Mouse (Mus musculus) R1 (cell line): ENCODE data around the gene Fam19a5.

Source experiments
- DNase-seq: peaks from one replicate; pipeline ENCODE4 v3.0.0-alpha.2; 2018; ENCODE audit warnings: low read depth, low spot score

The Fam19a5 gene

GRCm38 (mm10) chr15:87543599-87544338 lies at the start of gene Fam19a5:
Fam19a5 (plus strand) TSS chr15:87544299.
- peak; percentile 9 for DNase-seq

- DNase-seq = no peak
Observed at GRCm38 (mm10) chr15:87501737-87502136, 42.4 kb upstream of the Fam19a5 start.

GRCm38 (mm10) chr15:87507349-87507748 lies 36.8 kb upstream of the Fam19a5 start:
- no peak for DNase-seq

GRCm38 (mm10) chr15:87510886-87511285 lies 33.2 kb upstream of the Fam19a5 start:
- DNase-seq = no peak

GRCm38 (mm10) chr15:87518161-87518560 lies 25.9 kb upstream of the Fam19a5 start:
- DNase-seq = no peak

- DNase-seq = no peak
Observed at GRCm38 (mm10) chr15:87529271-87529670, 14.8 kb upstream of the Fam19a5 start.

- DNase-seq = no peak
Observed at GRCm38 (mm10) chr15:87541656-87542055, 2.4 kb upstream of the Fam19a5 start.

GRCm38 (mm10) chr15:87544401-87545129 lies 466 bp downstream of the Fam19a5 start:
- peak; percentile 54 for DNase-seq

- no peak for DNase-seq
Observed at GRCm38 (mm10) chr15:87545130-87545642, 1.1 kb downstream of the Fam19a5 start.

- DNase-seq = no peak
Observed at GRCm38 (mm10) chr15:87545731-87546360, 1.7 kb downstream of the Fam19a5 start.

- peak; percentile 67 for DNase-seq
Observed at GRCm38 (mm10) chr15:87547022-87547421, 2.9 kb downstream of the Fam19a5 start.

GRCm38 (mm10) chr15:87549724-87550123 lies 5.6 kb downstream of the Fam19a5 start:
- no peak for DNase-seq

- DNase-seq = no peak
Observed at GRCm38 (mm10) chr15:87550756-87551155, 6.7 kb downstream of the Fam19a5 start.

GRCm38 (mm10) chr15:87551556-87551955 lies 7.5 kb downstream of the Fam19a5 start:
- DNase-seq = no peak

GRCm38 (mm10) chr15:87555811-87556210 lies 11.7 kb downstream of the Fam19a5 start:
- no peak for DNase-seq

GRCm38 (mm10) chr15:87564331-87564730 lies 20.2 kb downstream of the Fam19a5 start:
- DNase-seq = no peak

GRCm38 (mm10) chr15:87566040-87566929 lies 22.2 kb downstream of the Fam19a5 start:
- no peak for DNase-seq

- no peak for DNase-seq
Observed at GRCm38 (mm10) chr15:87570182-87570581, 26.1 kb downstream of the Fam19a5 start.

- DNase-seq = no peak
Observed at GRCm38 (mm10) chr15:87579861-87580260, 35.8 kb downstream of the Fam19a5 start.

- DNase-seq = no peak
Observed at GRCm38 (mm10) chr15:87583921-87584621, 40.0 kb downstream of the Fam19a5 start.

GRCm38 (mm10) chr15:87590975-87591374 lies 46.9 kb downstream of the Fam19a5 start:
- no peak for DNase-seq
